Mouse (Mus musculus) spleen, postnatal 36 days (tissue): ENCODE measurements around the gene Gm20807.
"Not testable (repeated sequence)": the region's sequence is repeated elsewhere in the genome, so short reads cannot be mapped to it uniquely, and the experiment has no call there.

Source experiments
- DNase-seq, 2 experiments: peaks; one replicate each; pipeline ENCODE4 v3.0.0; 2022; ENCODE audit warnings: low spot score in 2 of 2, mixed read lengths in 1 of 2

The Gm20807 gene

DNA sequence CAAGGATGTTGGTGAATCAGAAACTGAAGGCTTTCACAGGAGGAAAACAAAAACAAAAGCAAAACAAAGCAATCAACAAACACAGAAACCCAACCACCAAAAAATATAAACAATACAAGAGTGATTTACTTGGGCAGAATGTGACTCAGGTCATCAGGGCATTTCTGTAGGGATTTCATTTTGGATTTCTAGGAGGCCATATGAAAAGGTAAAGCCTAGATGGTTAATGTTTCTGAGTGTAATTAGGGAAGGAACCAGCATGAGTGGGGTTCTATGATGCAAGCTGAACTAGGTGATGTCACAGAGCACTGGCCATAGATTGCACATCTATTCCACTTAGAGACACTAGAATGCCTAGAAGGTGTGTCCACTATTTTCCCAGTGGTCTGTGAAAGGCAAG lies at the start of gene Gm20807:
Gene Gm20807 (plus strand): TSS at position 301 of the 400 bp plus-strand sequence.
- DNase-seq: not testable (repeated sequence)
